Mouse (Mus musculus): ENCODE measurements around the gene Plb1. TPM values are rescaled to one million over a fixed set of nuclear protein-coding genes. Genes with fewer than 3 reads are reported as not detected.

Gene Plb1
- 16.6 and 17.1 TPM in 2 replicates for polyA plus RNA-seq (2015; fragmentation: Nextera tagmentation; extraction: Ambion mirVana)

DNA sequence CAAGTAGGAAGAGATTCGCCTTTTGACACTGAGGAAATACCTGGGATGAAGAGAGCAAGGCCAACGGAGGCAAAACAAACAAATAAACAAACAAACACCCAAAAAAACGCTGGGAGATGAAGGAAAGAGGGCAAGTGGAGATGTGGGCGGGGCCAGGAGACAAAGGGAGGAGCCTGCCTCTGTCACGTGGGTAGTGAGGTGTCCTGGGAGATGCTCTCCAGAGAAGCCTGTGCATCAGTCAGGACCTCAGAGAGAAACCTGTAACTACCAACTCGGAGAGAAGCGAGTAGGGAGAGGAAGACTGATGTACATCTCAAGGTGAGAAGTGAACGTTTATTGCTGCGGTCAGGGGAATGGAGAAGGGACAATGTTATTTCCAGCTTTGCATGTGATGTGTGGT, at the start of gene Plb1:
Plb1 (plus strand) TSS at position 235 of the 400 bp plus-strand sequence.
- DNase-seq (ENCODE audit: low spot score) (no peak), ATAC-seq (no peak)
- H3K27ac ChIP-seq (ENCODE audit: low read length), result no peak within 1 kb of the TSS
- no peaks in the 10 kb centered on the region for H3K4me1 ChIP-seq (ENCODE audit: insufficient read depth, low read depth, low read length)
- H3K4me2 ChIP-seq (replicated peaks; ENCODE audit: low read depth, low read length), result no peak within 1 kb of the TSS
- H3K36me3 ChIP-seq (ENCODE audit: insufficient read depth, low read length), result no peaks in the 10 kb centered on the region
- TF ChIP-seq EP300 (IDR thresholded peaks at IDR 0.05), result no peak
- no peak for TF ChIP-seq CTCF (IDR thresholded peaks at IDR 0.05)
- no peaks in the 10 kb centered on the region for H3K9me3 ChIP-seq (ENCODE audit: low read length)
- H3K9ac ChIP-seq (replicated peaks; ENCODE audit: low read depth), result no peak within 1 kb of the TSS
- WGBS, result 74% methylated on average over 9 of the region's 9 CpGs
- no peak within 1 kb of the TSS for H3K4me3 ChIP-seq (ENCODE audit: low read depth, low read length)
- H3K27me3 ChIP-seq (replicated peaks; ENCODE audit: insufficient read depth, low read length), result no peaks in the 10 kb centered on the region

GRCm38 (mm10) chr5:32182885-32183629, 49.5 kb upstream of the Plb1 start:
- peak; percentile 88 for DNase-seq (ENCODE audit: low spot score)
- no peaks in the 10 kb centered on the region for H3K36me3 ChIP-seq (ENCODE audit: insufficient read depth, low read length)
- no peak overlapping the region for H3K4me2 ChIP-seq (replicated peaks; ENCODE audit: low read depth, low read length)
- H3K9ac ChIP-seq (replicated peaks; ENCODE audit: low read depth), result no peak overlapping the region
- ATAC-seq, result peak; percentile 97
- TF ChIP-seq EP300 (IDR thresholded peaks at IDR 0.05) (peak; percentile 73), CTCF (IDR thresholded peaks at IDR 0.05) (no peak)
- H3K4me1 ChIP-seq (ENCODE audit: insufficient read depth, low read depth, low read length), result no peaks in the 10 kb centered on the region; the same call in 1 of the 2 replicates
- H3K27ac ChIP-seq (ENCODE audit: low read length), result peak overlapping the region; percentile 16; the same call in 1 of the 2 replicates
- no peak overlapping the region for H3K4me3 ChIP-seq (ENCODE audit: low read depth, low read length)
- 59% methylated on average over 4 of the region's 4 CpGs for WGBS
- H3K9me3 ChIP-seq (ENCODE audit: low read length), result no peaks in the 10 kb centered on the region
- no peaks in the 10 kb centered on the region for H3K27me3 ChIP-seq (replicated peaks; ENCODE audit: insufficient read depth, low read length)

DNA sequence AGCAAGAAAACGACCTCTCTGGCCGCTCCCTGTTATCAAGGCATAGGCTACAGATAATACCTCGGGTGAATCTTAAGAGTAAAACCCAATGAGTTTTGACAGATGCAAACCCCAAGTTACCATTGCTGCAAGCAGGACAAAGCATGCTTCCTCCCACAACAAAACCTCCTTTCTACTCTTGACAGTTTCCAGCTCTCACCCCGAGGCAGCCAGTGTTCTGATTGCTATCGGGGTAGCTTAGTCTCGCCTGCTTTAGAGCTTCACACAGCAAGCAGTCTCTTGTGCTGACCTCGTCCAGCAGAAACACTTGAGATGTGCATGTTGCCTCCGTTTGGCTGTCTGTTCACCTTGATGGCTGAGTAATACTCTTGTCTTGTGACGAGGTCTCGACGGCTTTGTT, 44.8 kb upstream of the Plb1 start:
- peaks cover 5% of the 10 kb centered on the region; the same call in 1 of the 2 replicates for H3K4me1 ChIP-seq (ENCODE audit: insufficient read depth, low read depth, low read length)
- H3K4me3 ChIP-seq (ENCODE audit: low read depth, low read length), result no peak overlapping the region
- ATAC-seq, result no peak
- TF ChIP-seq CTCF (IDR thresholded peaks at IDR 0.05) (no peak), EP300 (IDR thresholded peaks at IDR 0.05) (no peak)
- DNase-seq (ENCODE audit: low spot score), result no peak
- H3K9me3 ChIP-seq (ENCODE audit: low read length), result no peaks in the 10 kb centered on the region
- H3K27me3 ChIP-seq (replicated peaks; ENCODE audit: insufficient read depth, low read length), result no peaks in the 10 kb centered on the region
- WGBS, result 38% methylated on average over 11 of the region's 11 CpGs
- H3K4me2 ChIP-seq (replicated peaks; ENCODE audit: low read depth, low read length), result no peak overlapping the region
- H3K36me3 ChIP-seq (ENCODE audit: insufficient read depth, low read length), result no peaks in the 10 kb centered on the region
- H3K27ac ChIP-seq (ENCODE audit: low read length), result no peak overlapping the region
- no peak overlapping the region for H3K9ac ChIP-seq (replicated peaks; ENCODE audit: low read depth)

GRCm38 (mm10) chr5:32191259-32191658, 41.2 kb upstream of the Plb1 start:
- ATAC-seq, result peak; percentile 89
- Histone ChIP-seq H3K4me3 (ENCODE audit: low read depth, low read length) (no peak overlapping the region), H3K9me3 (ENCODE audit: low read length) (no peaks in the 10 kb centered on the region), H3K9ac (replicated peaks; ENCODE audit: low read depth) (no peak overlapping the region), H3K36me3 (ENCODE audit: insufficient read depth, low read length) (no peaks in the 10 kb centered on the region), H3K27ac (ENCODE audit: low read length) (peak overlapping the region; percentile 83), H3K4me1 (ENCODE audit: insufficient read depth, low read depth, low read length) (peaks cover 5% of the 10 kb centered on the region; the same call in 1 of the 2 replicates), H3K4me2 (replicated peaks; ENCODE audit: low read depth, low read length) (no peak overlapping the region; the same call in 1 of the 2 replicates), H3K27me3 (replicated peaks; ENCODE audit: insufficient read depth, low read length) (no peaks in the 10 kb centered on the region)
- WGBS, result 52% methylated on average over 5 of the region's 5 CpGs
- peak; percentile 91 for DNase-seq (ENCODE audit: low spot score)
- TF ChIP-seq EP300 (IDR thresholded peaks at IDR 0.05), result peak; percentile 99
- no peak for TF ChIP-seq CTCF (IDR thresholded peaks at IDR 0.05)

DNA sequence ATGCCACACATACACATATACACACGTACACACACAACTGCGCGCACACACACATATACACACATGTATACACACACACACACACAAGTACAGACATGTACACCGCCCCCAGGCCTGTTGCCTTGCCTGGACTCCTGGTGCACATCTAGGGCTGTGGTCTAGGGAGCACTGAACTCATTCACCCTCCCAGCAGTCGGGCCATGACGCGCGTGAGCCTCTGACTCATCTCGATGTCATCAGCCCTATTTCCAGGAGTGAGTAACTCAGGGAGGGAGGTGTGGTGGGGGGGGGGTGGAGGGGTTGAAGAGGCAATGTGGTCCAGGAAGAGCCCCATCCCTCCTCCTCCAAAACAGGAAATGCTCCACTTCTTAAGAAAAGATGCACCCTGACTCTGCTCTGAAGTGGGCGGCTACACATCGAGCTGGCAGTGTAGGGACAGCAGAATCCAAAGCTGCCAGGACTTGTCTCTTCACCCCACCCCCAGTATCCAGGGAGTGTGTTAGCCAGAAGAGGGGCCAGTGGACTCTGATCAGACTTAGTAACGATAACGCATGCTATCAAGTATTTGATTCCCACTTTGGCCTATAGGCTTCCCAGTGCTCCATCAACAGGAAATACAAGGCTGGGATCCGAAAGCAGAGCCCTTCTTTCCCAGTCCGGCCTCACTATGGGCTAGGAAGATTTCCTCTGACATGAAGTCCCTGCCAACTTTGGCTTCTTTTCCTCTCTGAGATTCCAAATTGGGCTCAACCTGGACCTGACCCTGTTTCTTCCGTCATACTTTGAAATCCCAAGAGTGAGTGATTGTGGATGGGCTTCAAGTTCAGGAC, 40.3 kb upstream of the Plb1 start:
- DNase-seq (ENCODE audit: low spot score), result peak; percentile 79
- Histone ChIP-seq H3K9me3 (ENCODE audit: low read length) (no peaks in the 10 kb centered on the region), H3K9ac (replicated peaks; ENCODE audit: low read depth) (no peak overlapping the region), H3K4me1 (ENCODE audit: insufficient read depth, low read depth, low read length) (peaks cover 5% of the 10 kb centered on the region; the same call in 1 of the 2 replicates), H3K27me3 (replicated peaks; ENCODE audit: insufficient read depth, low read length) (no peaks in the 10 kb centered on the region), H3K36me3 (ENCODE audit: insufficient read depth, low read length) (no peaks in the 10 kb centered on the region), H3K27ac (ENCODE audit: low read length) (peak overlapping the region; percentile 83), H3K4me2 (replicated peaks; ENCODE audit: low read depth, low read length) (no peak overlapping the region), H3K4me3 (ENCODE audit: low read depth, low read length) (no peak overlapping the region)
- WGBS, result 71% methylated on average over 16 of the region's 16 CpGs
- TF ChIP-seq EP300 (IDR thresholded peaks at IDR 0.05) (0 out of 2 replicates have a peak, but pooled peaks have one; percentile 21), CTCF (IDR thresholded peaks at IDR 0.05) (no peak; the same call in 1 of the 2 replicates)
- ATAC-seq, result peak; percentile 73

DNA sequence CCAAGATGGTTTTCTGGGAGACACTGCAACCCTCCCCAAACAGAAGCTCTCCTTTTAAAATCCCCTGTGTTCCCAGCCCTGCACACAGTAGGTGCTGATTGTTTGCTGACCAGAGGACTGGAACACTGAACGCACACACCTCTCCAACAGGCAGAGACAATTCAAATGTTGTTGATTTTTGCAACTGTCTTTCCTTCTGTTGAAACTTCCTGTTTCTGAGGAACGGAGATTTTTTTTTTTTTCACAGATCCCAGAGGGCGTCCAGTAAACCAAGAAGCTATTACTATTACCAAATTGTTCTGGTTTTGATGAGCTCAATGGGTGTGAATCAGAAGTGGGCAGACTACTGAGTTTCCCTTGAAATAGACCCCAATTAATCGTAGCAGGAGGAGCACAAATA, 38.3 kb upstream of the Plb1 start:
- WGBS, result 50% methylated on average over 4 of the region's 4 CpGs
- no peaks in the 10 kb centered on the region for H3K36me3 ChIP-seq (ENCODE audit: insufficient read depth, low read length)
- ATAC-seq (no peak), DNase-seq (ENCODE audit: low spot score) (peak; percentile 61)
- no peak overlapping the region for H3K4me3 ChIP-seq (ENCODE audit: low read depth, low read length)
- no peaks in the 10 kb centered on the region for H3K9me3 ChIP-seq (ENCODE audit: low read length)
- no peaks in the 10 kb centered on the region for H3K27me3 ChIP-seq (replicated peaks; ENCODE audit: insufficient read depth, low read length)
- H3K4me1 ChIP-seq (ENCODE audit: insufficient read depth, low read depth, low read length), result peaks cover 5% of the 10 kb centered on the region; the same call in 1 of the 2 replicates
- TF ChIP-seq EP300 (IDR thresholded peaks at IDR 0.05) (no peak), CTCF (IDR thresholded peaks at IDR 0.05) (no peak)
- H3K4me2 ChIP-seq (replicated peaks; ENCODE audit: low read depth, low read length), result no peak overlapping the region
- no peak overlapping the region for H3K27ac ChIP-seq (ENCODE audit: low read length)
- H3K9ac ChIP-seq (replicated peaks; ENCODE audit: low read depth), result no peak overlapping the region
